Mouse (Mus musculus) spleen, adult 2 months (tissue): Measurements from ENCODE around the gene Fcgr2b.

ENCODE experiments used
- CTCF ChIP-seq: fragments of 200-500 bp; IDR thresholded peaks from 2 replicates; pipeline ENCODE4 v1.5.1; 2011; ENCODE audit warnings: mild to moderate bottlenecking, inconsistent platforms; ENCODE audit not compliant: insufficient read depth, insufficient read length, insufficient replicate concordance; ENCODE audit errors: extremely low read depth
- POLR2A ChIP-seq: fragments of 200-500 bp; IDR thresholded peaks from 2 replicates; pipeline ENCODE4 v1.6.1; 2011; ENCODE audit warnings: low read depth, low read length, inconsistent platforms

GRCm38 (mm10) chr1:171005081-171005480 lies 28.7 kb upstream of the Fcgr2b start:
- TF ChIP-seq CTCF (no peak), POLR2A (no peak)
